Mouse (Mus musculus) retina, adult 2 months (tissue): ENCODE measurements around the gene Elp5.
A peak's percentile ranks its signal among the peaks of the same experiment; 100 is the strongest.
"Not testable (repeated sequence)": the region's sequence is repeated elsewhere in the genome, so short reads cannot be mapped to it uniquely, and the experiment has no call there.

Source experiments
- DNase-seq: peaks from one replicate; pipeline ENCODE4 v3.0.0-alpha.2; 2012; ENCODE audit warnings: low read depth, low spot score

Elp5 gene

DNA sequence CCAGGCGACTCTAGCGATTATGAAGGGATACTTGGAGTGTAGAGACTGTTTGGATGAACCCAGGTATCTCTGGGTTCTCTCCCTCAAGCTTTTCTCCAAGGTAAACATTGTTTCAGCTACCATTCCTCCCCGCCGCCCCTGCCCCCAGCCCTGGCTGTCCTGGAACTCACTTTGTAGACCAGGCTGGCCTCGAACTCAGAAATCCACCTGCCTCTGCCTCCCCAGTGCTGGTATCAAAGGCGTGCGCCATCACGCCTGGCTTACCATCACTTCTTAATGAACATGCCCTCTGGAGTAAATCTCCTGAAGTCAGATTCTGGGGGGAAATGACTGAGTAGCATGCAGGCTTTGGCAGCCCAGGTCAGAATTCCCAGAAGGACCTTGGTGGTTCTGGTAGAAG is at the start of gene Elp5:
Elp5 (minus strand) TSS at position 293 of the 400 bp plus-strand sequence.
- no peak for DNase-seq

DNA sequence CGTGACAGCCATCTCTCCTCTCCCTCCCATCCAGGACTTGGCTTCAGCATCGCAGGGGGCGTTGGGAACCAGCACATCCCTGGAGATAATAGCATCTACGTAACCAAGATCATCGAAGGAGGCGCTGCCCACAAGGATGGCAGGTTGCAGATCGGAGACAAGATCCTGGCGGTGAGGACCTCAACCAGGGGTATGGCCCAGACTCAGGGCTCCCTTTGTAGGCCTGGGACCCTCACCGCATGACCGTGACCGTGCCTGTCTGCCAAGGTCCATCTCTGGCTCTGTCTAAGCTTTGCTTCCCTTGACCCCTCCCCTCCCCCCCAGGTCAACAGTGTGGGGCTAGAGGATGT is 49.0 kb upstream of the Elp5 start:
- no peak for DNase-seq

DNA sequence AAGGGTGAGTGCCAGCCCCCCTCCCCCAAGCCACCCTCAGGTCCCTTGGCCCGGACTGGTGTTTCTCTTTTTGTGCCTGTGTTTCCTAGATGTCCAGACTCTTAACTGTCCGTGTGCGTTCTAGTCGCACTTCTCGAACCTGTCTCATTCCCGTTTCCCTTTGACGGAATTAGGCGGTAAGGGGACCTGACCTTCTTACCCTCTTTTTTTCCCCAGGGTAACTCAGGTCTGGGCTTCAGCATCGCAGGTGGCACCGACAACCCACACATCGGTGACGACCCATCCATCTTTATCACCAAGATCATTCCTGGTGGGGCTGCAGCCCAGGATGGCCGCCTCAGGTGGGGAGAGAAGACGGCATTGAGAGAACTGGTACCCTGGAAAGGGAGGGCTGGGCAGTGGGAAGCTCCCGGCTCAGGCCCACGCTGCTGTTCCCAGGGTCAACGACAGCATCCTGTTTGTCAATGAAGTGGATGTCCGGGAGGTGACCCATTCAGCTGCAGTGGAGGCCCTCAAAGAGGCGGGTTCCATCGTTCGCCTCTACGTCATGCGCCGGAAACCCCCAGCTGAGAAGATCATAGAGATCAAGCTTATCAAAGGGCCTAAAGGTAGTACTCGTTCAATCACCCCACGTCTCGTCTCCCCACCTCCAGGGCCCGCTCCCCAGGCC is 48.5 kb upstream of the Elp5 start:
- DNase-seq = no peak

DNA sequence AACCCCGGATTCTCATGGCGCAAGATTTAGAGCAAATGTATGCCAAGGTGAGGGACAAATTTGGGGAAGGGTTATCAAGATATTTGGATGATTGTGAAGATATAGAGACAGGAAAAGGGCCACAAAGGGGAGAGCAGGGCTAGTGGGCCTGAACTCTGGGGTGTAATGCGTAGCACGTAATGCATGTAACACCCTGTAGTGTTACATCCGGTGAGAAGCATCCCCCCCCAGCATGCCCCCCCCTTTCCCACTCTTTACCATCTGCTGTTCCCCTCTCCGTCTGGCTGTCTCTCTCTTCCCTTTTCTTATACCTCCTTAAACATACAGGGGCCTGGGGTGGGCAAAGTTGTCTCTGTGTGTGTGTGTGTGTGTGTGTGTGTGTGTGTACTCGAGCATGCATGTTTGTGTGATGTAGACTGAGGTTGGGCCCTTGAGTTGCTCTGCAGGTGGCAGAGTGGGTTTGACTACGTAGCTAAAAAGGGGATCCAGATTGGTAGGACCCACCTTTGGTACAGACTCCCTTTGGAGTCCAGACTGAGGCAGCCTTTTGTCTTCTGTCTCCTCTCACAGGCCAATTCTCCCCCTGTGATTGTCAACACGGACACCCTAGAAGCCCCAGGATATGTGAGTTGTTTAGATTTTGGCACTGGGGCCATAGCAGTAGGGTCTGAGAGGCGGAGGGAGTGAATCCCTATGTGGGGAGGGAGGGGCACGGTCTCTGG is 47.7 kb upstream of the Elp5 start:
- DNase-seq = no peak

DNA sequence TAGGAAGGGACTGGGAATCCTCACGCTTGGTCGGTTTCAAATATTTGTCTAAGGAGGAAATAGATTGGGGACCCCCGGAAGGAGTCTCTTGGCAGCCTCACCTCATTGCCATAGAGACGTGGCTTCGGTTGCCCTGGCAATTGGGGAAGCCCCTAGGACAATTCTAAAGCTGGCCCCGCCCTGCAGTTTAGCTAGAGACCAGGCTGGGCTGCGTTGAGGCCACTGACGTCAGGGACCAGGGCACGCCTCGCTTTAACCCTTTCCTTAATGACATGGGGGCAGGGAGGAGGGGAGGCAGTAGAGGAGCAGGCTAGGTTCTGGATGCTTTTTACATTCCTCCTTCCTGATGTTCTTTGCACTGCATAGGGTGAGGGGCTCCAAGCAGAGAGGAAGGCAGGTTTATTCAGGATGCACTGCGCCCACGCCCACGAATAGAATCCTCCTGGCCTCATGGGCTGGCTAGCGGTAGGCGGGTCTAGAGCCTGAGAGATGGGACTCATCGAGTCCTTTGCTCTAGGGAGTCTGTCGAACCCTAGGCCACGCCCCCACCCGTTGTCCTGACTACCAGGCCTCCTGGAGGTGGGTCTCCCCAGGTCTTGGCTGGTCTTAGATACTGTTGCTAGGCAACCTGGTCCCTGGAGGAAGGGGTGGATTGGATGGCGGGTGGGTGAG is 46.9 kb upstream of the Elp5 start:
- no peak for DNase-seq

DNA sequence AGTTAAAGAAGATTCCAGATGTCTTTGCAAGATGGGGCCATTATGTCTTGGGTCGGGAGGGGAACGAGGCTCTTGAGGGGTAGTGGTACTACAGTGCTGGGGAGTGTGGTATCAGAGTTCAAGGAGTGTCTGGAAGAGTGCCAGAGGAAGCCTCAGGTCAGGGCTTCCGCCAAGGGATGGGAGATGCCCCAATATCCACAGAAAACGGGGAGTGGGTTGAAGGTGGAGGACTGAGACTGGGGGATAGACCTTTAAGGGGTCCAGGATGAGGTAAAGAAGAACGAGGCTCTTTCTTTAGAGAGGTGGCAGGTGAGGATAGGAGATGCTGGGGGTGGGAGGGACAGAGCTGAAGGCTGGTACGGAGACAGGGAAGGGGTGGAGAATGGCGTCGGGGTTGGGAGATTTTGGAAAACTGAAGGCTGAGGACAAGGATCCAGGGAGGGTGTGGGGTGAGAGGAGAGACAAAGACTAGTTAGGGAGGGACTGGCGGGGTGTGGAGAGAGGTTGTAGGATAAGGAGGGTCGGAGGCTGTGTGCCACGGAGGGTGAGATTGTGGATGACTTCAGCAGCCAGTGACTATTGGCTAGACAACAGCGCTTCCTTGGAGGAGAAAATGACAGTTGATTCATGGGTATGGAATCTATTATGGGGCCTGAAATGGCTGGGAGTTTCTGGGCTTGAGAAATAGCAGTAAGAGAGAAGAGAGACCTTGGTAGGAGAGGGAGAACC is 46.2 kb upstream of the Elp5 start:
- no peak for DNase-seq

DNA sequence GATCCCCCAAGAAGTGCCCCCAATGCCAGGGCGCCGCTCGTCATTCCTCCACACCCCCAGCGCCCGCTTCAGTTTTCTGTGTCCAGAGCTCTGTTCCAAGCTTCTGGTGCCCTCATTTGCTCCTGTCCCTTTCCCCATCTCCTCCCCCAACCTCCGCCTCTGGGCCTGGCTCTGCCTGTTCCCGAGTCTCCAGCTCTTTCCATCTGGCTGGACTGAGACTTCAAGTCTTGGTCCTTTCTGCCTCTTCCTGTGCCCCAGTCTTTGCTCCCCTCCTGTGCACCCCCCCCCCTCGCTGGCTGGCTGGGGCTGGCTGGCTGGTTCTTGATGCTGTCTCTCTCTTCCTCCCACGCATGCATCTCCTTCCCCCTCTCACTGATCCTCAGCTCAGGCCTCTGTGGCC is 45.1 kb upstream of the Elp5 start:
- DNase-seq = no peak

DNA sequence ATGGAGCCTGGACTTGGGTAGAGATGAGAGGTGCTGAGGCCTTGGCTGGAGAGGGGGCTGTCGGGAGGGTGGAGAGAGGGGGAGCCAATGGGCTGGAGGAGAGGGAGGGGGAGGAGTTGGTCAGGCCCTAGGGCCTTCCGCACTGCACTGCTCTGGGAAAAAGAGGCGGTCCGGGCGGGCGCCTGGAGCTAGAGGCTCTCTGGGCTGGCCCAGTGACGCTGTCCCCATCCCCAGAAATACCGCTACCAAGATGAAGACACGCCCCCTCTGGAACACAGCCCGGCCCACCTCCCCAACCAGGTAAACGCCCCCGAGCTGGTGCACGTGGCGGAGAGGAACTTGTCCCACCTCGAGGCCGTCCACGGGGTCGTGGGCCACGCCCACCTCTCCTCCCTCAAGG is 44.4 kb upstream of the Elp5 start:
- DNase-seq = no peak

DNA sequence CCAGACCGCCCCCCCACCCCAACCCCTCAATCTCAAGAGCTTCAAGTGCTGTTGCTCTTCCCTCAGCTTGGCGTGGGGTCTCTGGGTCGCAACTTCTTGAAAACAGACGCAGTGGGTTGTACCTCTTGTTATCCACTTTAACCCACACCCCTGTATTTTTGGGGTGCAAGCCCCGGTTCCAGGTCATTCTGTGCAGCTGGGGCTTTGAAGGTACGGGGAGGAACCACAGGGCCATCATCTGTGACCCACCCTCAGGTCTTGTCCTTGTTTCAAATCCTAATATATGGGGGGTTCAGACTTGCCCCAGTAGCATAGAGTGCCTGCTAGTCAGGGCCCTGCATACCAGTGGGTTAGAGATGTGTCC is 41.8 kb upstream of the Elp5 start:
- no peak for DNase-seq

DNA sequence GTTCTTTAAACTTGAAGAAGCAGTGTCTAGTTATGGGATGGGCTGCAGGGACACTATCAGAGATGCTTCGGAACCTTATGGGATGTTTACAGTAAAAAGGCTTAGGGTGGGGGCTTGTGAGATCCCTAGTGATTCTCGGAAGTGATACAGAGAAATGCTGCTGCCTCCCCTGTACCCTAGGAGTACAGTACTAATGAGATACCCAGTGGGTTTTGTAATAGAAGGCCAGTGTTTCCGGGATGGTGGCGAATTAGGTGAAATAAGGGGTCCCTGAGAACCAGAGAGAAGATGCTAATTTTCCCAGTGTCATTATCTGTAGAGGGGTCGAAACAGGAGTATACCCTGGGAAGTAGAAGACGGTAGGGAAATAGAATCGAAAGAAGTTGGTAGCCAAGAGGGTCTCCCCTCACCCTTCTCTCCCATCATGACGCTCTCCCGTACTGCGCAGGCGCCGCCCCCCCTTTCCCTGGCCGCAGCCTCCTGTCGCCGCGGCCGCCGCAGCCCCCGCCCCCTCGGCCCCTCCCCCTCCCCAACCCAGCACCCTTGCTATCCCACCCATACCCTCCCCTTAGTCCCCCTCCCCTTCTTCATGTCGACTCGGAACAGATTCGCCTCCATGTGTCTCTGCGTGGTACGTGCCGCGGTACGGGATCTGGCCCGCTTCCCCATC is 41.3 kb upstream of the Elp5 start:
- DNase-seq = no peak

DNA sequence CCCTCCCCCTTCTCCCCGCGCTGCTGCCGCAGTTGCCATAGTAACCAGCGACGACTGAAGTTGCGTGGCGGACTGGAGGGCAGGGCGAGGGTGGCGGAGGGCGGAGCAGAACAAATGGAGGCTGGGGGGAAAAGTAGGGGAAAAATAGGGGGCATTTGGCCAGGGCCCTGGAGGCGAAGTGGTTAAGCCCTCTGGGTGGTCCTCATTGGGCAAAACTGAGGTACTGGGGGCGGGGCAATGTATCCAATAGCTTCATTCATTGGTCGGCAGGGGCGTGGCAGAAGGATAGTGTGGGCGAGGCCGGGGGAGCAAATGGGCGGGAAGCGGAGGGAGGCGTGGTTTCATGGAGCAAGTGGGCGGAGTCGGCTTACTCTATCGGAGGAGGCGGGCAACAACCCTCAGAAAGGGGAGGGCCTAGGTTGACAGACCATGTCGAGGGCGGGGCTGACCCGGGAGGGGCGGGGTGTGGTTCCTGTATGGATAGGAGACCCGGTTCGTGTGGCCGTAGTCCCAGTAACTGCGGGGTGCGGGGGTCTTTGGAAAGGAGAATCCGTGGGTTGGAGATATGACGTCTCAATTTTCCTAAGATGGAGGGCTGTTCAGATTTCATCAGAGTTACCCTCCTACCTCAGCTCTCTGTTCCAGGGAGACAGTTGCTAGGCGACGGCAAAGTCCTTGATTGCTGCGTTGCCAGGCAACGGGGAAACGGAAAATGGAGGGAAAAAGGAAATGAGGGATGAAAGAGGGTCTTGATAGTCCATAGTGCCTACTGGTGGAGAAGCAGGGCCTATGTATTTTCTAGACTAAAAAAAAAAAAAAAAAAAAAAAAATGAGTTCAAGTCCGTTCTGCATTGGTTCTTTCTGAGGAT is 39.2 kb upstream of the Elp5 start:
- DNase-seq = peak; percentile 91

DNA sequence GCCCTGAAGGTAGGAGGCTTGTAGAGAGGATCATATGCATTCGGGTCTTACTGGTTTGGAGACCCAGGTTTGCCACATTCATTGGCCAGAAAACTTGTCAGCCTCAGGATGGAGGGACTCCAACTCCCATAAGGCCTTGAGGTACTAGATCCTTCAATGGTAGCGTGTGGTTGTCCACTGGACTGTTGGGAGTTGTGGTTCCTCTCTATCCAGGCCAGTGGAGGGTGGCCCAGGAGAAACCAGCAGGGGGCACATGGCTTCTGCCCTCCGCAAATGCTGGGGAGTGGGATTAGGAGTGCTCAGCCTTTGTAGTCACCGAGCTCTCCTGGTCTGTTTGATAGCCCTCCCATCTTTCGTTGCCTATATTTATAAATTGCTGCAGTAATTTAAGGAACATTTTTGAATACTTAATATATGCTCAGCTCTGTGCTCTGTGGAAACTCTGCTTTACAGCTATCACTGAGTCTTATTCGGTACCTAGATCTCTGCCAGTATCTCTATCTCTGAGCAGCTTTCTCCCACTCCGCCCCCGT is 38.5 kb upstream of the Elp5 start:
- DNase-seq = peak; percentile 72

DNA sequence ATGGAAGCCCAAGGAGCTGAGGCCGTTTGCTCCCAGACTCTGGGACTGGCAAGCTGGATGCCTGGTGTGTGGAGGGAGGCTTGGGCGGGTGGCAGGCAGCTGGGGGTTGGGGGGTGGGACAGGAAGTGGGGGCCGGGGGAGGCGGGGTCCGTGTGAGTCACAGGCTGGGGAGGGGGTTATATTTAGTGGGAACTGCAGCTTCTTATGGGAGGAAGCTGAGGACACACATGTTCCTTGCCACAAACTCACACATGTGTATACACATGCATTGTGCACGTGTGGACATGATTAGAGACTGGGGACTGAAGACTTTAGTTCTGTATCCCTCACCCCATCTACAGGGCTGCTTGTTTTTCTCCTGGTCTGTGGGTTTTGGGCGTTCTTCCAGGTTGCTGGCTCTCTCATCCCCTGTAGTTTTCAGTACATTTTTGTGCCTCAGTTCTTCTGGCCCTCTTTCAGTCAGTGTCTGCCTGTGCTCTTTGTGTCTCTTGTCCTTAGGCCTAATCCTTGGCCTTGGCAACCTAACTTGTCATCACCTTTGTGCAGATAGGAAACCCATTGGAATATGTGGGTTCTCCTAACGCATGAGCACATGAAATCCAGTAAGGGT is 37.8 kb upstream of the Elp5 start:
- no peak for DNase-seq

DNA sequence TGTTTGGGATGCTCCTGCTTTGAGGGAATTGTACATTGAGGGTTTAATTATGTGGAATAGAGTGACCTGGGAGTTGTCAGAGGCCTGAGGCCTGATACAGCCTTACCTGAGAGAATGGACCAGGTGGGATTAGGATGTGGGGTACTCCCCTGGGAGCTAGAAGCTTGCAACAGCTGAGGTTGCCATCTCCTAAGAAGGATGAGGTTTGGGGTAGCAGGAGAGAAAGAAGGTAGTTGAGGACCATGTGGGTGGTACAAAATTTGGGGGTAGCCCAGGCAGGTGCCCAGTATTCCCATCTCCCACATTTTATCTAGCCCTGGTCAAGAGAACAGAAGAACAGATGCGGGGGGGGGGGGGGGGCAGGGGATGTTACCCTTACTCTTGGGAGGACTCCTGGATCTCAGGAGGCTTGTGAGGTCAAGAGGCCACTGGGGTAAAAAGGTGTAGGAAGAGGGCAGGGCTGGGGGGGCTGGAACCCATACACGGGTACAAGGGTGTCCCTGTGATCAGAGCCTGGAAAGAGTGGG is 37.2 kb upstream of the Elp5 start:
- DNase-seq = no peak

DNA sequence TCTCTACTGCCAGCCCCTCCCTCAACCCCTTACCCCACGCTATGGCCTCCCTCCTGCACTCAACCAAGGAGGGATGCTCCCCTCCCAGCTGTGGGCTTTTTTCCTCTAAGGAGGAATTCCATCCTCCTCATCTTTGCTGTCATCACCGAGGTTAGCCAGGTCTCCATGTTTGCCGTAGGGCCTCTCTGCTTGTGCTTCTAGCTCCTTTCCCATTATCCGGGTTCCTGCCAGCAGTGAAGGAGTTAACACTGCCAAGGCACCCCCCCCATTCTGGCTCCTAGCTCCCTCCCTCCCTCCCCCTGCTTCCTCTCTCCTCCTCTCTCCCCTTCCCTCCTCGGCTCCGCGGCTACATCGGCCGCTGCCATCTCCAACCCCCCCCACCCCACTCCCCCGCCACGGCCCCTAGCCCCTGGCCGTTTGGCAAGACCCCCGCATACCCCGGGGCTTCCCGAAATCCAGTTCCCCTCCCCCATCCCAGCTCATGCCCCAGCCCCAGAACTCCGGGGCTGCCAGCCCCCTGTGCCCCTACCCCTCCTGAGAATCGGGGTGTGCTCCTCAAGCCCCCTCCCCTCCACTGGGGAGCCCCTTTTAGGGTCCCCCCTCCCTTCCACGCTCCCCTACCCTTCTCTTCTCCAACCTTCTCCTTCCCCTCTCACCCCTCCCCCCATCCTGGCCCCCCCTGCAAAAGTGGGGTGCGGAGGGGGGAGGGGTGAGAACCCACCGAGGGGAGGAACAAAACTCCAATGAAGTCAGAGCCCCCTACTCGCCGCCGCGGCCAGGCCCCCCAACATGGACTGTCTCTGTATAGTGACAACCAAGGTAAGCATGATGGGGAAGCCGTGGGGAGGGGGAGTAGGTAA is 36.0 kb upstream of the Elp5 start:
- DNase-seq = no peak

DNA sequence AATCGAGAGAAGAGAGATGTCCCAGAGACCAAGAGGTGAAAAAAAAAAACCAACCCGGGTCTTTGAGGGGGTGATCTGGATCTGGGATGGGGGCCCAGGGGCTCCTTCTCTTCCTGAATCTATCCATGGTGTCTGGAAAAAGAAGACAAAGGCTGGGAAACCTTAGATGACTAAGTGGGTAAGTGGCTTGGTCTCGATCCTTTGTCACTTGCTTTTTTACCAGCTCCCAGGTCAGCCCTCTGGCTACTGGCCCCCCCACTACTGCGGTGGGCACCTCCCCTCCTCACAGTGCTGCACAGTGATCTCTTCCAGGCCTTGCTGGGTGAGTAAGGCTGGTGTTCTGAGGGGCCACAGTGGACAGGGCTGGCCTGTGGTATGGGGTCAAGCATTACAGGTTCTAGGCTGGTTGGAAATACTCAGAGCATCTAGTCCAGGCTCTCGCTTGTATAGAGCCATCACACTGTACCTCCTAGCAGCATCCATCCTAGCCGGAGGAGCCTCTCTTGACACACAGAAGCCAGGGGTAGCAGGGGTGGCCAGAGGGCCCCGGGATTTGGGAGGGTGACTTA is 35.0 kb upstream of the Elp5 start:
- DNase-seq = no peak

DNA sequence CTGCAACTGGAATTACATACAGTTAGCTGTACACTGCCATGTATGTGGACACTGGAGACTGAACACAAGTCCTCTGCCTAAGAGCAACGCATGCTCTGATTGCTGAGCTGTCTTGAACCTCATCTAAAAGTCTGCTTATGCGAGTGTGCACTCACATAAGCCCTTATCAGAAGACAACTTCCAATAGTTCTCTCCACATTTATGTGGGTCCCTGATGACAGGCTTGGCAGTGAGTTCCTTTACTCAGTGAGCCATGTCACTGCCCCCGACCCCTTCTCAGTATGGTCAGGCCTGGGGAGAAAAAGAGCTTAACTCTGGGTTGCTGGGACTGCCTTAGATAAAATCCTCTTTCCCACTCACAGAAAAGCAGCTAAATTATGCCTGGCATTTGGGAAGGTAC is 34.4 kb upstream of the Elp5 start, which contains the start of gene Dlg4:
Dlg4 (plus strand) TSS at position 274 of the 400 bp plus-strand sequence.
- no peak for DNase-seq

DNA sequence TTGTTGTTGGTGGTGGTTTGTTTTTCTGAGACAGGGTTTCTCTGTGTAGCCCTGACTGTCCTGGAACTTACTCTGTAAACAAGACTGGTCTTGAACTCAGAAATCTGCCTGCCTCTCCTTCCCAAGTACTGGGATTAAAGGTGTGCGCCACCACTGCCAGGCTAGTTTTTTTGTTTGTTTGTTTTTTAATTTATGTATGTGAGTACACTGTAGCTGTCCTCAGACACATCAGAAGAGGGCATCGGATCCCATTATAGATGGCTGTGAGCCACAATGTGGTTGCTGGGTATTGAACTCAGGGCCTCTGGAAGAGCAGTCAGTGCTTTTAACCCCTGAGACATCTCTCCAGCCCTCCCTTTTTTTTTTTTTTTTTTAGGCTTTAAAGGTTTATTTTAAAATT is 33.9 kb upstream of the Elp5 start:
- not testable (repeated sequence) for DNase-seq

DNA sequence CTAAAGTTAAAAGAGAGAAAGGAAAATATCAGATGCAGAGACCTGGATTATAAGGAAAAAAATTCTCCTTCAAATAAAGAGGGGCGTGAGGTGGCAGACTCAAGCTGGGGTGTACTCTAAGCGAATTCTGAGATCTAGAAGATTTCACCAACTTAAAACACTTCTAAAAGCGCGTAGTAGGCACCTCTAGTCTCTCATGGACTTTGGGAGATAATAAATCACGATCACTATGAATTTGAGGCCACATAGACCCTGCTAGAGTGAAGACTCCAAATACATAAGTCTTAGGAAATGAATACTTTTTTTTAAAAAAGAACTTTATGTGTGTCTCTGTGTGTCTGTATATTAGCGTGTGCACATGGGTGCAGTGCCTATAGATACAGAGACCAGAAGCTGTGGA is 33.4 kb upstream of the Elp5 start:
- DNase-seq = no peak
